Mouse (Mus musculus): ENCODE results near the gene Gm20696. TPM values are rescaled to one million over a fixed set of nuclear protein-coding genes. Genes with fewer than 3 reads are reported as not detected.

The Gm20696 gene
- polyA plus RNA-seq, 1 experiment from 2014 or later: 3.2 TPM

DNA sequence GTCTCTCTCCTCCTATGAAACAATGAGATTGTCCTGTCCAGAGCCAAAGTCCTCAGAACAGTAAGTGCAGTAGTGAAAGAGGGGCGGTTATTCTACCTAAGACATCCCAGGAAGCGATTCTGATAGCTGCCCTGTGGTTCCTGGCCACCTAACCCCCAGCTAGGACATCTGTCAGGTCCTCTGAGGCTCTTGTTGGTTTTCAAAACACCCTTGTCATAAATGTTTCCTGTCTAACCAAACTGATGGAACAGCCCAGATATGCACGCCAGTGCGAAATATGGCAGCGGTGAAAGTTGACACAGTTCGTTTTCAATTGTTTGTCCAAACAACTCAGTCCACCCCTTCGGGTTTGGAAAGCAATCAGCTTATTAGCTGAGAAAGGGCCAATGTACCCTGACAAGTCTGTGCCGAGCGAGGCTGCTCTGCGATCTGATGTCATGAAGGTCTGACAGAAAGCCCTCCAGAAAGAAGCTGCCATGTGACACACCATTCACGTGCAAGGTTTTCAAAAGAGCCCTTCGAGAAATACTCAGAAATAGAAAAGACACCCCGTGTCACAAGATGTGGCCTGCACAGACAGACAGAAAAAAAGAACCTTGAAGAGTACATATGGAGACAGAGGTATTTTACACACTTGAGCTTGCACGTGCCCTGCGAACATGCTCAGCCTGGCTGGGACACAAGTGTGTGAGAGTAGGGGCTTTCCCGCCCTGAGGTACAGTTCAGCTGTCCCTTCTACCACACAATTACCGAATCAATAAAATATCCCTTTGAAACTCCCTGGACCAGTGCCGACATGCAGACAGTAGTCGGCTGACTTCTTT lies 291.9 kb downstream of the Gm20696 start:
- Histone ChIP-seq H3K4me3 (no peak overlapping the region), H3K36me3 (peaks cover 9% of the 10 kb centered on the region), H3K27me3 (ENCODE audit: low read depth, poor library complexity, severe bottlenecking) (no peaks in the 10 kb centered on the region), H3K9me3 (replicated peaks) (no peaks in the 10 kb centered on the region), H3K27ac (replicated peaks) (no peak overlapping the region), H3K4me1 (peaks cover 33% of the 10 kb centered on the region)
- DNase-seq (ENCODE audit: low spot score): no peak
- 91% methylated on average over 19 of the region's 19 CpGs for WGBS

DNA sequence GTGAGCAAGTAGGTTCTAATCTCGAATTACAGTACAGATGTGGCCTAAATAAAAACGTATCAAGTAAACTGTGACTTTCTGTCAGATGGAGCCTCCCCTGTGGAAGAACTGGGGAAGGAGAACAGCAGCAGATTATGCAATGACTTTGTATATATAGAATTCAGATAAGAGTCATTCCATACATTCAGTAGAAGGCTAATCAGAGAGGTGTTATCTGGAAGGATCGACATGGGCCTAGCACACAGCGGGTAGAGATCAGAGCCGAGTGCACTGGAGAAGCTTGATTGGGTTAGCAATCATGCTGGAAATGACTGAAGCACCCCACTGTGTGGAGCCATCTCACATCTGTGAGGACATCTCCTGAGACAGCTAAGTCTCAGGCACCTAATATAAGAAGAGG lies 294.2 kb downstream of the Gm20696 start:
- Histone ChIP-seq H3K27ac (replicated peaks) (no peak overlapping the region), H3K4me3 (no peak overlapping the region), H3K9me3 (replicated peaks) (no peaks in the 10 kb centered on the region), H3K27me3 (ENCODE audit: low read depth, poor library complexity, severe bottlenecking) (no peaks in the 10 kb centered on the region), H3K4me1 (peaks cover 18% of the 10 kb centered on the region), H3K36me3 (peaks cover 11% of the 10 kb centered on the region)
- 87% methylated on average over 5 of the region's 5 CpGs for WGBS
- DNase-seq (ENCODE audit: low spot score): no peak

GRCm38 (mm10) chr6:99372016-99372415 lies 294.6 kb downstream of the Gm20696 start:
- H3K9me3 ChIP-seq (replicated peaks): no peaks in the 10 kb centered on the region
- no peaks in the 10 kb centered on the region for H3K27me3 ChIP-seq (ENCODE audit: low read depth, poor library complexity, severe bottlenecking)
- no peak overlapping the region for H3K27ac ChIP-seq (replicated peaks)
- H3K4me3 ChIP-seq: no peak overlapping the region
- H3K4me1 ChIP-seq: peaks cover 14% of the 10 kb centered on the region
- H3K36me3 ChIP-seq: peaks cover 11% of the 10 kb centered on the region
- no peak for DNase-seq (ENCODE audit: low spot score)
- WGBS: 92% methylated on average over 6 of the region's 6 CpGs

DNA sequence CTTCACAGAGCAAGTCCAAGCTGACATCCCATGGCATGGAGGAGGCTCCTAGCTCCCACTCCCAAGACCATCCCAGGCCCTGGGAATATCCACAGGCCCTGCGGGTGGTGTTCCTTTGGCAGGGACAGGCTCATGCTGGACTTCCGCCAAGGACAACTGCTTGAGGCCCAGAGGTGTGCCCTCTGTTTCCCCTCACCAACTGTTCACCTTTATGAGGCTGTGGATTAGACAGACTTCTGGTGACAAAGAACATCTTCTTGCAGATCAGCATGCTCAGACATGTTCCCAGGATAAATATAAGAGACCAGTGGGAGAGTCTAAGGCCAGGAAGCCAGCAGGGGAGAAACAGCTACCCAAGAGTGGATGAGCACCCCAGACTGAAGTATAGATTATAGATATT lies 296.7 kb downstream of the Gm20696 start:
- peaks cover 11% of the 10 kb centered on the region for H3K36me3 ChIP-seq
- DNase-seq (ENCODE audit: low spot score): no peak
- H3K9me3 ChIP-seq (replicated peaks): no peaks in the 10 kb centered on the region
- WGBS: 94% methylated on average over 2 of the region's 2 CpGs
- no peak overlapping the region for H3K27ac ChIP-seq (replicated peaks)
- H3K4me3 ChIP-seq: no peak overlapping the region
- peaks cover 3% of the 10 kb centered on the region; the same call in 1 of the 2 replicates for H3K4me1 ChIP-seq
- no peaks in the 10 kb centered on the region for H3K27me3 ChIP-seq (ENCODE audit: low read depth, poor library complexity, severe bottlenecking)

- WGBS: 90% methylated on average over 3 of the region's 3 CpGs
- H3K36me3 ChIP-seq: peaks cover 11% of the 10 kb centered on the region
These were observed 297.4 kb downstream of the Gm20696 start for GRCm38 (mm10) chr6:99369156-99369555.

GRCm38 (mm10) chr6:99368118-99368753 lies 298.4 kb downstream of the Gm20696 start:
- Histone ChIP-seq H3K4me1 (peaks cover 3% of the 10 kb centered on the region; the same call in 1 of the 2 replicates), H3K27ac (replicated peaks) (no peak overlapping the region), H3K27me3 (ENCODE audit: low read depth, poor library complexity, severe bottlenecking) (no peaks in the 10 kb centered on the region), H3K4me3 (no peak overlapping the region), H3K36me3 (peaks cover 11% of the 10 kb centered on the region), H3K9me3 (replicated peaks) (no peaks in the 10 kb centered on the region)
- WGBS: 84% methylated on average over 4 of the region's 4 CpGs
- no peak for DNase-seq (ENCODE audit: low spot score)

More at GRCm38 (mm10) chr6:99369156-99369555, 297.4 kb downstream of the Gm20696 start:
- Histone ChIP-seq H3K27me3 (ENCODE audit: low read depth, poor library complexity, severe bottlenecking) (no peaks in the 10 kb centered on the region), H3K9me3 (replicated peaks) (no peaks in the 10 kb centered on the region), H3K4me1 (peaks cover 3% of the 10 kb centered on the region; the same call in 1 of the 2 replicates), H3K27ac (replicated peaks) (no peak overlapping the region), H3K4me3 (no peak overlapping the region)
- DNase-seq (ENCODE audit: low spot score): no peak

DNA sequence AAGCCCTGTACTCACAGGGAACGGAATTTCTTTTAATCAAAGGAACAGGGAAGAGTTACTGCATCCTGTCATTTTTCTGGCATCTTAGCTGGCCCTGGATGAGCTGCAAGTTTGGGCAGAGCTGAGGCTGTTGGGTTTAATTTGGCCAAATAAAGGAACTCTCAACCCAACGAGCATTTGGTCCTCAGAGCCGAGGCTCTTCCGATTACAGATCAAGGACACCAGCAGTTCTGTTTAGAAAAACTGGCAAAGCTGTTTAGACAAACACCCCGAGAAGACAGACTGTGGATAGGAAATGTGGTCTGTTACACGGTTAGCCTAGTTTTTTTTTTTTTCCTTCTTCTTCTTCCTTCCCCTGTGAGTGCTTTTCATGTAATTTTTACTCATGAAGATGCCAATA lies 302.1 kb downstream of the Gm20696 start:
- H3K4me3 ChIP-seq: no peak overlapping the region
- peaks cover 3% of the 10 kb centered on the region; the same call in 1 of the 2 replicates for H3K4me1 ChIP-seq
- peaks cover 1% of the 10 kb centered on the region for H3K36me3 ChIP-seq
- WGBS: 80% methylated on average over 6 of the region's 6 CpGs
- H3K9me3 ChIP-seq (replicated peaks): no peaks in the 10 kb centered on the region
- H3K27ac ChIP-seq (replicated peaks): no peak overlapping the region
- DNase-seq (ENCODE audit: low spot score): no peak
- no peaks in the 10 kb centered on the region for H3K27me3 ChIP-seq (ENCODE audit: low read depth, poor library complexity, severe bottlenecking)

DNA sequence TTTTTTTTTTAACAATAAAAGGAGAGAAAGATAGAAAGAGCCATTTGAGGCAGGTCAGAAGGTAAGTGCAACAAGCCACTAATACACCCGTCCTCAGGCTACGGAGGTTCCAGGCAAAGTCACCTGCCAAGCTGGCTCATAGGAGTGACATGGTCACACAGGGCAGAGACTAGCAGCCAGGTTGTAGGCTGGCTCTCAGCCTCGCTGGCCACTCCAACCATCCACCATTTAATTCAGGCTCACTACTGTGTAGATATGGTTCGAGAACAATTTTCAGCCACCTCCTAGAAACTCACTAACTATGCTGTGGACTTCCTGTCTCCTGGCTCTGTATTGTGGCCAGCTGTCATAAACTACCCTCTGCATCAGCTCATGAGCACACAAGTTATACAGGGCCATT lies 306.0 kb downstream of the Gm20696 start:
- Histone ChIP-seq H3K27me3 (ENCODE audit: low read depth, poor library complexity, severe bottlenecking) (no peaks in the 10 kb centered on the region), H3K9me3 (replicated peaks) (no peaks in the 10 kb centered on the region), H3K4me3 (no peak overlapping the region), H3K27ac (replicated peaks) (no peak overlapping the region), H3K4me1 (peaks cover 3% of the 10 kb centered on the region; the same call in 1 of the 2 replicates), H3K36me3 (no peaks in the 10 kb centered on the region)
- no peak for DNase-seq (ENCODE audit: low spot score)
- WGBS: 92% methylated on average over 4 of the region's 4 CpGs

DNA sequence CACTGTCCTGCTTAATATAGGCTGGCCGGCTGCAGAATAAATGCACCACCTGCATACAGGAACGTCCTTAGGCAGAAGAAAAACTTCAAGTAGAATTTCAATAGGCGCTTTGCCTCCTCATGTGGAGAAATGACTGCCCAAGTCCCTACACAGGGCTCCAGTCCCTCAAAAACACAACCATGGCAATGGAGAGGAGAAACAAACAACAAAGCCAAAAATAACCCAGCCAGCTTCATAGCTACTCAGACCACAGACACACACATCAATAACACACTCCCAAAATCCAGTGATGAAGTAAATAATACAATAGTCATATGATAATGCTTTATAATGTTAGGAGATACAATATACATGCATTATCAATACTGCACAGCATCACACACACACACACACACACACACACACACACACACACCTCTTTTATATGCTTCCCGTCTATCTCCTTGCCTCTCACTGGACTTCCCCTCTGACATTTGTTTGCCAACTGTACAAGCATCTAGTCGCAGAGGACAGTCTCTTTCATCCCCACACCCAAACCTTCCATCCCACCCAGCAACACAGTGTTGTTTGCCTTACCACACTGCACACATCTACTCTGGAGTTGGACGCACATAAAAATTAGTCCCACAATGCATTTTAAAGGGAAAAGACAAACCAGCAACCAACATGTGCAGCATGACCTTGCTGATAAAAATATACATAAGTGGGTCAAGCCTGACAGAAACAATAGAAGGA lies 306.7 kb downstream of the Gm20696 start:
- Histone ChIP-seq H3K36me3 (no peaks in the 10 kb centered on the region), H3K27ac (replicated peaks) (no peak overlapping the region), H3K4me1 (no peaks in the 10 kb centered on the region), H3K27me3 (ENCODE audit: low read depth, poor library complexity, severe bottlenecking) (no peaks in the 10 kb centered on the region), H3K9me3 (replicated peaks) (no peaks in the 10 kb centered on the region), H3K4me3 (no peak overlapping the region)
- 88% methylated on average over 6 of the region's 6 CpGs for WGBS
- DNase-seq (ENCODE audit: low spot score): no peak

DNA sequence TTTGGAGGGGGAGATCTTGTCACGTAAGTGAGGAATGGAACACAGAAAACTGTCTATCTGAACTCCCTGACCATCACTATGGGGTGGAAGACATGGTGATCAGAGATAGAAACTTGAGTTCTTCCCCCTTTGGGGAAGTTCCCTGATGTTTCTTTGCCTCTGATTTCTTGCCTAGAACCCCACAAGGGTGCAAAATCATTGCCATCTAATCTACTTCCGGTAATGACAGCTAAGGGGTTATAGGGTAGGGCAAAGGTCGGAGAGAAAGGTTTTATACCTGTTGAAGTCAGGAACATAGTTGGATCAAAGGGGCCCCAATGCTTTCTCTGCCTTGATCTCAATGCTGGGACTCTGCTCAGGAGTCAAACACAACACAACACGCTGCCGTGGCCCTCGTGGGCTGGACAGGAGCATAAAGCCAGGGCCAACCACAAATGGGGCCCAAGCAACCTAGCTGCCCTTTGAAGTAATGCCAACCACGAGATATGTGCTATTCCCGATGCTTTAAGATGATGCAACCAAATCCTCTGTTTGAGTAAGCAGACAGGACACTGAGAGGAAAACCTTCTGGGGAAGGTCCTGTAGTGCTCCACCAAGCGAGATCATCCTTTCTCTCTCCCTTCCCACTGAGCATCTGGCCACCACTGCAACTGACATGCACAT lies 307.4 kb downstream of the Gm20696 start:
- no peak for DNase-seq (ENCODE audit: low spot score)
- Histone ChIP-seq H3K4me3 (no peak overlapping the region), H3K9me3 (replicated peaks) (no peaks in the 10 kb centered on the region), H3K36me3 (no peaks in the 10 kb centered on the region), H3K4me1 (no peaks in the 10 kb centered on the region), H3K27me3 (ENCODE audit: low read depth, poor library complexity, severe bottlenecking) (no peaks in the 10 kb centered on the region), H3K27ac (replicated peaks) (no peak overlapping the region)
- WGBS: 94% methylated on average over 9 of the region's 9 CpGs

GRCm38 (mm10) chr6:99357931-99358330 lies 308.7 kb downstream of the Gm20696 start:
- no peak overlapping the region for H3K27ac ChIP-seq (replicated peaks)
- H3K27me3 ChIP-seq (ENCODE audit: low read depth, poor library complexity, severe bottlenecking): no peaks in the 10 kb centered on the region
- no peaks in the 10 kb centered on the region for H3K9me3 ChIP-seq (replicated peaks)
- no peak overlapping the region for H3K4me3 ChIP-seq
- no peaks in the 10 kb centered on the region for H3K36me3 ChIP-seq
- no peak for DNase-seq (ENCODE audit: low spot score)
- 92% methylated on average over 2 of the region's 2 CpGs for WGBS
- H3K4me1 ChIP-seq: no peaks in the 10 kb centered on the region

GRCm38 (mm10) chr6:99354338-99354737 lies 312.3 kb downstream of the Gm20696 start:
- Histone ChIP-seq H3K36me3 (no peaks in the 10 kb centered on the region), H3K4me1 (no peaks in the 10 kb centered on the region), H3K9me3 (replicated peaks) (no peaks in the 10 kb centered on the region), H3K27ac (replicated peaks) (no peak overlapping the region), H3K4me3 (no peak overlapping the region), H3K27me3 (ENCODE audit: low read depth, poor library complexity, severe bottlenecking) (no peaks in the 10 kb centered on the region)
- DNase-seq (ENCODE audit: low spot score): no peak
- 71% methylated on average over 2 of the region's 2 CpGs for WGBS

Measured in midbrain, embryonic 10.5 days (tissue).